Mouse (Mus musculus) intestine, embryonic 14.5 days (tissue): ENCODE measurements around the gene Cpa1. TPM values are rescaled to one million over a fixed set of nuclear protein-coding genes. Genes with fewer than 3 reads are reported as not detected.
A peak's percentile ranks its signal among the peaks of the same experiment; 100 is the strongest.

ENCODE experiments used
- ATAC-seq: fragments of 200-750 bp; cut with Nextera tagmentation; replicated peaks from 2 replicates; pipeline ENCODE4 v1.8.0; 2017; ENCODE audit warnings: low read depth, moderate number of reproducible peaks, moderate TSS enrichment, moderate library complexity; ENCODE audit not compliant: low FRiP score, low TSS enrichment
- DNase-seq: peaks from one replicate; pipeline ENCODE4 v3.0.0-alpha.2; 2018; ENCODE audit warnings: low spot score
- H3K27ac ChIP-seq: fragments of 300-500 bp; sonication (generic); 2 replicates; pipeline ENCODE4 v1.5.1; 2014; ENCODE audit warnings: low read depth, mild to moderate bottlenecking, control low read depth
- H3K27me3 ChIP-seq: fragments of 300-500 bp; sonication (generic); replicated peaks from 2 replicates; pipeline ENCODE4 v1.6.1; 2014; ENCODE audit warnings: low read length, control low read depth; ENCODE audit not compliant: control insufficient read depth, insufficient read depth
- H3K36me3 ChIP-seq: fragments of 300-500 bp; sonication (generic); 2 replicates; pipeline ENCODE4 v1.6.1; 2014; ENCODE audit warnings: low read length, control low read depth; ENCODE audit not compliant: control insufficient read depth, insufficient read depth
- H3K4me1 ChIP-seq: fragments of 300-500 bp; sonication (generic); replicated peaks from 2 replicates; pipeline ENCODE4 v1.6.1; 2014; ENCODE audit warnings: low read length, control low read depth, mixed read lengths; ENCODE audit not compliant: control insufficient read depth, insufficient read depth
- H3K4me2 ChIP-seq: fragments of 300-500 bp; sonication (generic); 2 replicates; pipeline ENCODE4 v1.6.1; 2014; ENCODE audit warnings: low read length
- H3K4me3 ChIP-seq: fragments of 300-500 bp; sonication (generic); 2 replicates; pipeline ENCODE4 v1.5.1; 2014; ENCODE audit warnings: low read depth, low read length, control low read depth, mixed read lengths
- H3K9ac ChIP-seq: fragments of 300-500 bp; sonication (generic); 2 replicates; pipeline ENCODE4 v1.6.1; 2014; ENCODE audit warnings: mild to moderate bottlenecking, low read length
- H3K9me3 ChIP-seq: fragments of 300-500 bp; sonication (generic); 2 replicates; pipeline ENCODE4 v1.6.1; 2016; ENCODE audit warnings: low read length, control low read depth; ENCODE audit not compliant: control insufficient read depth
- WGBS: fragments of 180-500 bp; shearing (Covaris S2); extraction: QIAGEN DNeasy Blood & Tissue Kit; methylation state at CpG from one replicate; pipeline ENCODE4 v1.1.7; 2014; 5-methylcytosine and 5-hydroxymethylcytosine counted together
- polyA plus RNA-seq: library from polyadenylated mRNA; unstranded; fragments of >200 nt; fragmentation: Nextera tagmentation; extraction: Ambion mirVana; gene quantifications from 2 replicates; pipeline ENCODE4 v1.2.1, GENCODE M21; 2014

The Cpa1 gene
- polyA plus RNA-seq, 1 experiment from 2014 or later, result 167 TPM

DNA sequence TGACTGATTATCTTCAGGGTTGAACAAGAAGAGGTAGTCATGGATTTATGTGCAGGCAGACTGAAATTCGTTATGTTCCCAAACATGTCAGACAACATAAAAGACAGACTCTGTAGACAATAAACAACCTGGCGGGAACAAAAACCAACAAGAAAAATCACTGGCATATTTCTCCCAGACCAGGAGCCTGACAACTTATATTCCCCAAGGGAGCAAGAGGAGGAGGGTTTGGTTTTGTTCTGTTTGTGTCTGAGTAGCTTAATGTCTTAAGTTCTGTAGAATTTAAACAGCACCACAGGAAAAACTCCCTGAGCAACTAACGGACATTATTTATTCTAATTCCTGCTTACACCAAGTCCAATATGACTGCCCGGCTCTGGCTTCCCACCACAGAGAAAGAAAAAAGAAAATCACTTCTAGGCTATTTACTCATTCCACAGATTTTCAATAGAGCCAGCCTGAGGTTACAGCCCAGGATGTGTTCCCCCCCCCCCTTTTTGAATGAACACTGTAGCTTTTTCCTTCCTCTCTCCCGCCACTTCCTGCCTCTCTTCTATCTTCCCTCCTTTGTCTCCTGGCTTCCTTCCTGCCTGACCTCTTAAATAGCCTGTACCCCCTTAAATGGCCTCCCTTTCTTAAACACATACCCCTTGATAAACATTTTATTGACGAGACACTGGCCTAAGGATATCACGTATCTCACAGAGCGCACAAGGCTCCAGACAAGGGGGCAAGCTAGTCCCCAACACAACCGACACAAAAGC is 13.6 kb downstream of the Cpa1 start:
- Histone ChIP-seq H3K9ac (no peak overlapping the region), H3K36me3 (no peaks in the 10 kb centered on the region), H3K4me1 (peaks cover 40% of the 10 kb centered on the region), H3K27me3 (no peaks in the 10 kb centered on the region), H3K4me3 (no peak overlapping the region), H3K27ac (peak overlapping the region; percentile 91), H3K9me3 (no peaks in the 10 kb centered on the region), H3K4me2 (no peak overlapping the region)
- no peak for DNase-seq
- ATAC-seq, result no peak
- 34% methylated on average over 9 of the region's 9 CpGs for WGBS

DNA sequence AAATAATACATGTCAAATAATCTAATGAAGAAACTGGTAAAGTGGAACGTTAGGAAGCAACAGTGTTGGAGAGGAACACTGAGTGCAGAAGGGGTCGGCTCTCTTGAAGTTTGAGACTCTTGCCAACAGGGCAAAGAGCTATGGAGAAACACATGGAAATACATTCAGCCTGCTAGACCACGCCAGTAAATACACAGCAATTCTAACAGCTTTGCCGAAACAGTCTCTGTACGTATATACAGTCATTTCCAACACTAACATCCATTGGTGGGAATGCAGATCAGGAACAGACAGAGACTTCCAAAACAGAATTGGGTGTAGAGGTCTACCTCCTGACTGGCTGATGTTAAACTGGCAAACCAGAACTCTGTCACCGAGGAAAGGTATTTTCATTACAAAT is 14.5 kb downstream of the Cpa1 start:
- no peak overlapping the region for H3K4me2 ChIP-seq
- H3K9me3 ChIP-seq, result no peaks in the 10 kb centered on the region
- no peaks in the 10 kb centered on the region for H3K27me3 ChIP-seq
- H3K4me1 ChIP-seq, result peaks cover 40% of the 10 kb centered on the region
- H3K36me3 ChIP-seq, result no peaks in the 10 kb centered on the region; the same call in 1 of the 2 replicates
- ATAC-seq (no peak), DNase-seq (no peak)
- H3K9ac ChIP-seq, result no peak overlapping the region
- peak overlapping the region; percentile 91 for H3K27ac ChIP-seq
- H3K4me3 ChIP-seq, result no peak overlapping the region
- WGBS, result 43% methylated on average over 6 of the region's 6 CpGs

DNA sequence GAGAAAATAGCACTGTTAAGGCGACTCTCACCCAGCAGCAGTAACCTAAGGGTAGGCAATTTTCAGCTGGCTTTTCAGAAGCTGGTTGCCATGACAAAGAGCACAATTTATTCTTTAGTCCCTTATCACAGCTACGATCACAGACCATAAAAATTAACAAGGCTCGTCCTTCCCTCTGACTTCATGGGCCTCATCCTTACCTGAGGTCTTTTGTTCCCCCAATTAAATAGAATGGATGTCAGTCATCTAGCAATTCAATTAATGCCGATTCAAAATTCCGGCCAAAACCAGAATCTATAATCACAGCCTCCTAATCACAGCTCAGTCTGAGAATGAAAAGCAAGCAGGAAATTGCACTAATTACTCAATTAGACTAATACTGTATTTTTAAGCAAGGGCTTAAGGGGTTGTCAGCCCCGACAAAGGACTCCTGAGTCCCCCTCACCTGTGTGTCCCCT is 15.4 kb downstream of the Cpa1 start:
- H3K27ac ChIP-seq, result peak overlapping the region; percentile 91
- H3K4me3 ChIP-seq, result no peak overlapping the region
- DNase-seq (no peak), ATAC-seq (no peak)
- H3K36me3 ChIP-seq, result no peaks in the 10 kb centered on the region; the same call in 1 of the 2 replicates
- H3K4me1 ChIP-seq, result peaks cover 40% of the 10 kb centered on the region
- no peak overlapping the region for H3K9ac ChIP-seq
- H3K27me3 ChIP-seq, result no peaks in the 10 kb centered on the region
- whole genome bisulfite sequencing, result 38% methylated on average over 6 of the region's 6 CpGs
- H3K9me3 ChIP-seq, result no peaks in the 10 kb centered on the region
- H3K4me2 ChIP-seq, result no peak overlapping the region

DNA sequence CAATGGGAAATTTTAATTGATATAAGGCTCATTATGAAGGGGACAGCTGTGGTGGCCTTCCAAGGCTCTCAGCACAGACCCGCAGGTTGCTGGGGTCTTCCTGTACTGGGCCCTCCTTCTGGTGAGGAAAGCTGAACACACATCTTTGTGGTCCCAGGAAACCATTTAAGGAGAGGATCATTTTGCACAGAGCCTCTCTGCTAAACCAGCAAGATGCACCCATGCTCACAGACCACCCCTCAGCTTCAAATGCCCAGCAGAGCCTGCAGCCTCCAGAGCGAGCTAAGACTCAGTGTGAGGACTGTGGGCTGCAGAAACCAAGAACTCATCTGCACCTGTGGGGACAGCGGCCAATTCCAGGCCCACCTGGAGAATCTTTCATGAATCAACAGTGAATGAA is 15.9 kb downstream of the Cpa1 start:
- Histone ChIP-seq H3K27ac (peak overlapping the region; percentile 91), H3K4me3 (no peak overlapping the region), H3K9me3 (no peaks in the 10 kb centered on the region), H3K4me2 (no peak overlapping the region), H3K4me1 (peaks cover 40% of the 10 kb centered on the region), H3K27me3 (no peaks in the 10 kb centered on the region), H3K9ac (no peak overlapping the region), H3K36me3 (no peaks in the 10 kb centered on the region; the same call in 1 of the 2 replicates)
- ATAC-seq, result no peak
- DNase-seq, result no peak
- 66% methylated on average over 3 of the region's 3 CpGs for WGBS

DNA sequence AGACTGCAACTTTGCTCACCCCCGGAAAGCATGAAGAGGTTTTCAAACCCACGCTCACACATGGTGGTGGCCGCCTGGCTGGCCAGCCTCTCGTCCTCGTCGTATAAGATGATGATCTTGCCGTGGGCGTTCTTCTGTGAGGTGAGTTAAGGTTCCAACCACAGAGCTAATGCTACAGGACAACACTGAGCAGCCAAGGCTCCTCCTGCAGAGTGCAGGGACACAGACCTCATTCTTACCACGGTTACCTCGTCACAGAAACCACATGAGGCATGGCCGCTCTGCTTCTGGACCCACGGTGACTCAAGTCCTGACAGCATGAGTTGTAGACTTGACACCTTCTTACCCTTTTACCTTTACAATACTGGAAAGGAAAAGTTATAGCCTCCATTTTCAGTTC is 18.3 kb downstream of the Cpa1 start:
- H3K27me3 ChIP-seq, result no peaks in the 10 kb centered on the region
- 94% methylated on average over 12 of the region's 12 CpGs for WGBS
- no peak overlapping the region for H3K4me3 ChIP-seq
- ATAC-seq, result no peak
- H3K36me3 ChIP-seq, result no peaks in the 10 kb centered on the region; the same call in 1 of the 2 replicates
- H3K27ac ChIP-seq, result no peak overlapping the region
- H3K9ac ChIP-seq, result no peak overlapping the region
- H3K4me1 ChIP-seq, result peaks cover 39% of the 10 kb centered on the region
- H3K4me2 ChIP-seq, result no peak overlapping the region
- H3K9me3 ChIP-seq, result no peaks in the 10 kb centered on the region
- DNase-seq, result no peak

DNA sequence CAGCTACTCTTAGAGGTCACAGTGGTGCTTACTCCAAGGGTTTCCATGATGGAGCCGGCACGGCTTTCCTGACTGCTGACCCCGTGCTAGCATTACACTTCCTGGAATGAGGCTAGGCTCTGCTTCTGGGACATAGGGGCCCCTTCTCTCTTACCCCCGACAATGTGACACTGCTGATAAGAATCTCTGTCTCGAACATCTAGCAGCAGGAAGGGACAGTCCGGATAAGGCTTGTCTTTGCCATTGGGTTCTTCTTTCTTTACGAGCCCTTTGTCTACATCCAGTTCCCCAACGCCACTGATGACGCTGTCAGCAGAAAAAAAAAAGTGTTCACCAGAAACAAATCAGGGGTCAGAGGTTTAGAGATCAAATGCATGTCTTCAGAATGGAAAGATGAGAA is 19.6 kb downstream of the Cpa1 start:
- Histone ChIP-seq H3K27ac (no peak overlapping the region), H3K9me3 (no peaks in the 10 kb centered on the region), H3K27me3 (no peaks in the 10 kb centered on the region), H3K4me3 (no peak overlapping the region), H3K9ac (no peak overlapping the region), H3K36me3 (no peaks in the 10 kb centered on the region; the same call in 1 of the 2 replicates), H3K4me1 (peaks cover 26% of the 10 kb centered on the region), H3K4me2 (no peak overlapping the region)
- DNase-seq (no peak), ATAC-seq (no peak)
- 76% methylated on average over 9 of the region's 9 CpGs for WGBS

DNA sequence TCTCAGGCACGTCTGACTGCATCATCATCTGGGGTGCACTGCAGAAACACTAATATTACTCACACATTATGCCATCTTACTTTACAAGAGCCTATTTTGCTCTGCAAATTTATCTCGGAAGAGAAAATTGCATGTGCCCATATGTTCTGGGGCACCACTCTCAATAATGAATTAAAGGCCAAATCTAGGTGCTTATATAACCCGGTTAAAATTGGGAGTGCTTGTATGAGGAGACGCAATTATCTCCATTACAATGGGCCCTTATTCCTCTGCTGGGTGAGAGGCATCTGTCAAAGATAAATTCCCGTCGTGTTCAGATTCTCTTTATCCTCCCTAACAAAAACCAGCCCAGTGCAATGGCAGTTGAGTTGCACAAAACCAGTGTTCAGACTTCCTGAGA is 25.8 kb downstream of the Cpa1 start:
- ATAC-seq, result no peak
- H3K9ac ChIP-seq, result no peak overlapping the region
- H3K27me3 ChIP-seq, result no peaks in the 10 kb centered on the region
- H3K4me1 ChIP-seq, result peaks cover 11% of the 10 kb centered on the region; the same call in 1 of the 2 replicates
- peak overlapping the region; percentile 70 for H3K27ac ChIP-seq
- 49% methylated on average over 6 of the region's 6 CpGs for WGBS
- DNase-seq, result no peak
- no peaks in the 10 kb centered on the region for H3K9me3 ChIP-seq
- H3K36me3 ChIP-seq, result no peaks in the 10 kb centered on the region
- H3K4me2 ChIP-seq, result no peak overlapping the region
- no peak overlapping the region for H3K4me3 ChIP-seq

DNA sequence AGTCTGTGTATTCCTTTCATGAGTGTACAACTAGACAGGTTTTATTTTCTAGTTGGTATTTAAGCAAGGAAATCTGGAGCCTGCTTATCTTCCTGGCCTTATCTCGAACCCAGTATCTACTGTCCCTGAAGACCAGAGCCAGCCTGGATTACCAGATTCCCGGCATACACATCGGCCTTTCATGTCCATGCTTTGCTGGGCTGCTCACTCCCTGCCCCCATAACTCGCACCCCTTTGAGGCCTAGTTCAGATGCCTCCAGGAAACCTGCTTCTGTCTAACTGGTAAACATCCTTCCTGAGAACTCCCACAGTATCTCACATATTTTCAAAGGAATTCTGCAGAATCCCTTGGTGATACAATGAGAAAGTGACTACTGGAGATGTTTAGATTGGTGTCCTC is 26.3 kb downstream of the Cpa1 start:
- Histone ChIP-seq H3K4me2 (no peak overlapping the region), H3K36me3 (no peaks in the 10 kb centered on the region), H3K27me3 (no peaks in the 10 kb centered on the region), H3K9ac (no peak overlapping the region), H3K9me3 (no peaks in the 10 kb centered on the region), H3K27ac (peak overlapping the region; percentile 70), H3K4me3 (no peak overlapping the region), H3K4me1 (peaks cover 11% of the 10 kb centered on the region; the same call in 1 of the 2 replicates)
- ATAC-seq (no peak), DNase-seq (no peak)
- WGBS, result 15% methylated on average over 4 of the region's 4 CpGs

DNA sequence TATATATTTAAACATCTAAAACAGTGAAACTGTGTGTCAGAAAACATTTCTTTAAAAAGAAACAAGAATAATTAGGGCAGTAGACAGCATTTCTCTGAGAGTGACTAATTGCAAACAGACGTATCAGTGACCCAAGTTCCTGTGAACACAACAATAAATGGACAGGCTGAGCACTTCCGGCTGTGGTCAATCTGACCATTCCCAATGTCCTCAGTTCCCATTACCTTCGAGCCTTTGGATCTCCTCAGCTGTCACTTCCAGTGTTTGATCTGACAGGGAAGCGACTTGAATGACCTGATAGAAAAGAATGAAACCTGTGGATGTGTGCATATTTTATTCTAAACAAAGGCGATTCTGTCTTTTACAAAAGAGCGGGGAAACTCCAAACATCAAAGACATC is 27.0 kb downstream of the Cpa1 start:
- no peak for ATAC-seq
- Histone ChIP-seq H3K4me2 (no peak overlapping the region), H3K4me1 (peaks cover 11% of the 10 kb centered on the region; the same call in 1 of the 2 replicates), H3K36me3 (no peaks in the 10 kb centered on the region), H3K9ac (no peak overlapping the region), H3K27ac (peak overlapping the region; percentile 70; the same call in 1 of the 2 replicates), H3K27me3 (no peaks in the 10 kb centered on the region), H3K9me3 (no peaks in the 10 kb centered on the region), H3K4me3 (no peak overlapping the region)
- WGBS, result 51% methylated on average over 6 of the region's 6 CpGs
- DNase-seq, result no peak
